8 mouse cellular contexts compared by ENCODE assay signal in genomic region chr2:118545242-118546103, GRCm38 (mm10). TPM values are rescaled to one million over a fixed set of nuclear protein-coding genes. Genes with fewer than 3 reads are reported as not detected.
DNase-seq lines count a peak whose midpoint lies in the region.

No protein-coding gene starts in this region.

- no peaks in the 10 kb centered on the region for H3K9me3 ChIP-seq in megakaryocyte, embryonic 14.5 days

- peaks cover 35% of the 10 kb centered on the region for H3K27me3 ChIP-seq in megakaryocyte, embryonic 14.5 days (replicated peaks)

- DNase-seq in adipocyte (ENCODE audit: low spot score) = peak; percentile 92
- DNase-seq in embryo, embryonic 10 days (ENCODE audit: low spot score) = peak; percentile 91
- peak; percentile 94 for DNase-seq in gastrocnemius, postnatal 10 days
- peak; percentile 74 for DNase-seq in induced T-regulatory cell, adult 2 months (ENCODE audit: low read depth)
- peak; percentile 82 to 92 for DNase-seq in left cerebral cortex, postnatal 10 days (ENCODE audit: extremely low spot score in 1 of 2, low spot score in 2 of 2)
- DNase-seq in right cerebral cortex, postnatal 25 days = peak; percentile 86
- DNase-seq in urinary bladder, postnatal 36 days (ENCODE audit: low spot score in 2 of 2) = peak; percentile 80 to 90

- H3K4me1 ChIP-seq in megakaryocyte, embryonic 14.5 days = peaks cover 92% of the 10 kb centered on the region

- intact Hi-C loops in left cerebral cortex, postnatal 10 days (cut with DNase I) = loop anchor here (5.0 kb wide), 1 partner anchor 53 kb away; no protein-coding TSS in a partner anchor

- H3K4me3 ChIP-seq in megakaryocyte, embryonic 14.5 days (replicated peaks) = peak overlapping the region; percentile 66

- peaks cover 6% of the 10 kb centered on the region for H3K36me3 ChIP-seq in megakaryocyte, embryonic 14.5 days (replicated peaks; ENCODE audit: low read length)

RNA-seq across cellular contexts. Expression of gene Bmf, which starts 4.0 kb away (rescaled TPM):
- 10 to 100 TPM; 14.5 to 15.7 TPM for total RNA-seq in gastrocnemius, postnatal 10 days (2021)
- total RNA-seq in left cerebral cortex, postnatal 10 days (2021) = 1 to 10 TPM; 4.0 to 5.2 TPM
- polyA plus RNA-seq in megakaryocyte, embryonic 14.5 days (2012; ENCODE audit: insufficient read depth, low replicate concordance) = 6.3 and 11.4 TPM in 2 replicates

RNA-seq across cellular contexts. Expression of gene Bub1b, which starts 52.5 kb away (rescaled TPM):
- 10 to 100 TPM in 1 of 2 experiments, 1 to 10 TPM in 1; 9.2 to 15.6 TPM for total RNA-seq in gastrocnemius, postnatal 10 days (2021)
- total RNA-seq in left cerebral cortex, postnatal 10 days (2021) = 1 to 10 TPM; 2.8 to 4.5 TPM
- polyA plus RNA-seq in megakaryocyte, embryonic 14.5 days (2012; ENCODE audit: insufficient read depth, low replicate concordance) = 1.9 and 5.4 TPM in 2 replicates

Comparison
In these comparisons a context has a peak if more than half of its experiments do, and no peak if none do; other contexts are left out.
1. Peak in every context shown above with its lines: DNase-seq and H3K4me3 ChIP-seq.